Mouse (Mus musculus): Measurements from ENCODE around the gene Dffb. TPM values are rescaled to one million over a fixed set of nuclear protein-coding genes. Genes with fewer than 3 reads are reported as not detected.
"Not testable (repeated sequence)": the region's sequence is repeated elsewhere in the genome, so short reads cannot be mapped to it uniquely, and the experiment has no call there.

Gene Dffb
- total and polyA plus RNA-seq, 3 experiments, result 2.7 to 7.7 (median 3.0) TPM

GRCm38 (mm10) chr4:153929425-153929824, 45.5 kb downstream of the Dffb start:
- Histone ChIP-seq H3K27ac (no peak overlapping the region), H3K4me3 (no peak overlapping the region), H3K27me3 (ENCODE audit: control insufficient read depth, insufficient read depth, low read length) (no peaks in the 10 kb centered on the region), H3K4me1 (ENCODE audit: control insufficient read depth, insufficient read depth, low read length) (no peaks in the 10 kb centered on the region), H3K36me3 (ENCODE audit: control insufficient read depth, insufficient read depth, low read length) (no peaks in the 10 kb centered on the region), H3K9ac (ENCODE audit: low read depth, low read length) (no peak overlapping the region), H3K79me2 (replicated peaks; ENCODE audit: control insufficient read depth, insufficient read depth, low read length) (no peaks in the 10 kb centered on the region)
- 50% methylated on average over 10 of the region's 10 CpGs for WGBS
- intact Hi-C loops (cut with DNase I), result no loop called here
- no peak for TF ChIP-seq CTCF (IDR thresholded peaks at IDR 0.05)
- TF ChIP-seq EP300 (IDR thresholded peaks at IDR 0.05; ENCODE audit: insufficient read depth, low read depth, low read length), result no peak
- no peak for TF ChIP-seq POLR2A (IDR thresholded peaks at IDR 0.05; ENCODE audit: insufficient read depth, low read depth, low read length)
- no peak for DNase-seq

DNA sequence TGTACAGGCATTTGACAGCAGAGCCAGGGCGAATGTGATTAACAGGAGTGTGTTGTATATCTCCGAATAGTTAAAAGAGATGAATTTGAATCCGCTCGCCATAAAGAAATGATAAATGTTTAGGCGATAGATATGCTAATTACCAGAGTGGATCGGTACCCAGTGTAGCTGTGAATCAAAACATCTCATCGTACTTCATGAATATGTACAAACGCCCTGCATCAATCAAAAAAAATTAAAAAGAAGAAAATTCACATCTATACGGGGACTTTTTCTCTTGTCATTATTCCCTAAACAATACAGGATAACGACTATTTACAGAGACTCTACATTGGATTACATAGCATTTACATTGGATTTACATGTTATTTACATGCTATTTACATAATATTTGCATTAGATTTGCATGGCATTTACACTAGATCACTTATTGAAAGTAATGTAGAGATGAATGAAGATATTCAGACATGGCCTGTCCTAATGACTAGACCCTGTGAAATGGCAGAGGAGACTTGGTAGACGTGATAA, 46.1 kb downstream of the Dffb start:
- Histone ChIP-seq H3K27ac (no peak overlapping the region), H3K4me1 (ENCODE audit: control insufficient read depth, insufficient read depth, low read length) (no peaks in the 10 kb centered on the region), H3K36me3 (ENCODE audit: control insufficient read depth, insufficient read depth, low read length) (no peaks in the 10 kb centered on the region), H3K27me3 (ENCODE audit: control insufficient read depth, insufficient read depth, low read length) (no peaks in the 10 kb centered on the region), H3K4me3 (no peak overlapping the region), H3K79me2 (replicated peaks; ENCODE audit: control insufficient read depth, insufficient read depth, low read length) (no peaks in the 10 kb centered on the region), H3K9ac (ENCODE audit: low read depth, low read length) (no peak overlapping the region)
- TF ChIP-seq EP300 (IDR thresholded peaks at IDR 0.05; ENCODE audit: insufficient read depth, low read depth, low read length), result no peak
- TF ChIP-seq POLR2A (IDR thresholded peaks at IDR 0.05; ENCODE audit: insufficient read depth, low read depth, low read length), result no peak
- TF ChIP-seq CTCF (IDR thresholded peaks at IDR 0.05), result no peak
- DNase-seq, result no peak
- intact Hi-C loops (cut with DNase I), result no loop called here
- whole genome bisulfite sequencing, result 82% methylated on average over 11 of the region's 11 CpGs

- H3K9ac ChIP-seq (ENCODE audit: low read depth, low read length); intact Hi-C loops (cut with DNase I); H3K4me1 ChIP-seq (ENCODE audit: control insufficient read depth, insufficient read depth, low read length); H3K36me3 ChIP-seq (ENCODE audit: control insufficient read depth, insufficient read depth, low read length); H3K27me3 ChIP-seq (ENCODE audit: control insufficient read depth, insufficient read depth, low read length); H3K27ac ChIP-seq; H3K79me2 ChIP-seq (replicated peaks; ENCODE audit: control insufficient read depth, insufficient read depth, low read length); H3K4me3 ChIP-seq; DNase-seq: not testable (repeated sequence)
- WGBS, result 28% methylated on average over 4 of the region's 4 CpGs
Measured at GRCm38 (mm10) chr4:153922090-153922489, 52.8 kb downstream of the Dffb start.

- TF ChIP-seq EP300 (IDR thresholded peaks at IDR 0.05; ENCODE audit: insufficient read depth, low read depth, low read length) (no peak), CTCF (IDR thresholded peaks at IDR 0.05) (no peak), POLR2A (IDR thresholded peaks at IDR 0.05; ENCODE audit: insufficient read depth, low read depth, low read length) (no peak)
- Histone ChIP-seq H3K4me1 (ENCODE audit: control insufficient read depth, insufficient read depth, low read length) (no peaks in the 10 kb centered on the region), H3K36me3 (ENCODE audit: control insufficient read depth, insufficient read depth, low read length) (no peaks in the 10 kb centered on the region), H3K27me3 (ENCODE audit: control insufficient read depth, insufficient read depth, low read length) (no peaks in the 10 kb centered on the region), H3K9ac (ENCODE audit: low read depth, low read length) (no peak overlapping the region), H3K27ac (no peak overlapping the region), H3K79me2 (replicated peaks; ENCODE audit: control insufficient read depth, insufficient read depth, low read length) (no peaks in the 10 kb centered on the region), H3K4me3 (no peak overlapping the region)
- no peak for DNase-seq
- 63% methylated on average over 9 of the region's 9 CpGs for WGBS
- intact Hi-C loops (cut with DNase I), result no loop called here
Measured at GRCm38 (mm10) chr4:153920517-153921233, 54.3 kb downstream of the Dffb start.

DNA sequence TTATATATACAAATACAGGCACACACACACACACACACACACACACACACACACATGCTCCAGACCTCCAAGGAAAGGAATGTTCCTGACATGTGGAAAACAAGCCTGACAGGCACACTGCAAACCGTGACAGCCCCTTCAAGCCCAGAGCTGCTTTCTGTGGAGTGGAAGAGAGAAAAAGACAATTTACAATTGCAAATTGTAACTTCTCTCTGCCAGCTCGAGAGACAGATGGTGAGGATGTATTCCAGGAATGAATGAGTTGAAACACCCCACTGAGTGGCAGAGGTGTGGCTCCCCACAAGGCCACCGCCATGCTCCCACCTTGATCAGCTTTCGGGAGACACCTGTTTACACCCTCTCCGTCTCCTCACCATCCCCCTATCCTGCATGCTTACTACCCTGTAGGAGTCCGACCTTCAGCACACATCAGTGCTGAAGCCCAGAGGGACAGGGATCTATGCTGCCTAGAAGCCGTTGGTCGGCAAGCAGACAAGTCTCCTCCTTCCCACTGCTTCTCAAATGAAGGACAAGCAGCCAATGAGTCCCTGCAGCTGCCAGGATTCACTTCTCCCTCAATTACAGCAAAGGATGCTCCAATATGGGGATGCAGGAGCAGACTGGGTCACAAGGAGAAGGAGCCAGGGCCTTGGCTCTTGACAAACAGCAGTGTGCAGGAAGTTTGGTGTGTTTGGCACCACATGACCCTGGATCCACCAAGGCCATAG, 57.0 kb downstream of the Dffb start:
- WGBS, result 30% methylated on average over 8 of the region's 8 CpGs
- Histone ChIP-seq H3K27me3 (ENCODE audit: control insufficient read depth, insufficient read depth, low read length) (no peaks in the 10 kb centered on the region), H3K79me2 (replicated peaks; ENCODE audit: control insufficient read depth, insufficient read depth, low read length) (no peaks in the 10 kb centered on the region), H3K4me3 (no peak overlapping the region), H3K27ac (no peak overlapping the region), H3K4me1 (ENCODE audit: control insufficient read depth, insufficient read depth, low read length) (no peaks in the 10 kb centered on the region), H3K9ac (ENCODE audit: low read depth, low read length) (no peak overlapping the region), H3K36me3 (ENCODE audit: control insufficient read depth, insufficient read depth, low read length) (no peaks in the 10 kb centered on the region)
- intact Hi-C loops (cut with DNase I), result no loop called here
- TF ChIP-seq EP300 (IDR thresholded peaks at IDR 0.05; ENCODE audit: insufficient read depth, low read depth, low read length), result no peak
- no peak for TF ChIP-seq CTCF (IDR thresholded peaks at IDR 0.05)
- no peak for TF ChIP-seq POLR2A (IDR thresholded peaks at IDR 0.05; ENCODE audit: insufficient read depth, low read depth, low read length)
- DNase-seq, result no peak

Other genes with a start within 250 kb of the Dffb start
- 10 to 100 TPM; 14.1 to 16.2 TPM for gene A430005L14Rik, start 17.9 kb downstream of the Dffb start, total RNA-seq (2021)
- gene A430005L14Rik, start 17.9 kb downstream of the Dffb start, polyA plus RNA-seq (2012; rRNA removed), result 15.5 and 21.1 TPM in 2 replicates
- 10 to 100 TPM; 28.1 to 31.5 TPM for gene Cep104, start 68 bp upstream of the Dffb start, total RNA-seq (2021)
- gene Cep104, start 68 bp upstream of the Dffb start, polyA plus RNA-seq (2012; rRNA removed), result 19.6 and 20.1 TPM in 2 replicates
- 10 to 100 TPM; 28.6 to 28.7 TPM for gene Lrrc47, start 36.6 kb upstream of the Dffb start, total RNA-seq (2021)
- gene Lrrc47, start 36.6 kb upstream of the Dffb start, polyA plus RNA-seq (2012; rRNA removed), result 29.7 and 35.6 TPM in 2 replicates
- 1 to 10 TPM; 5.7 to 7.8 TPM for gene Smim1, start 51.1 kb upstream of the Dffb start, total RNA-seq (2021)
- gene Smim1, start 51.1 kb upstream of the Dffb start, polyA plus RNA-seq (2012; rRNA removed), result 24.7 and 29.2 TPM in 2 replicates
- gene Ccdc27, start 67.6 kb upstream of the Dffb start, total RNA-seq (2021), result not detected
- gene Ccdc27, start 67.6 kb upstream of the Dffb start, polyA plus RNA-seq (2012; rRNA removed), result not detected in 2 replicates
- not detected for gene Trp73, start 165.1 kb upstream of the Dffb start, total RNA-seq (2021)
- gene Trp73, start 165.1 kb upstream of the Dffb start, polyA plus RNA-seq (2012; rRNA removed), result 0.39 TPM in 1 of 2 replicates, not detected in the other
- gene Wrap73, start 167.2 kb upstream of the Dffb start, total RNA-seq (2021), result 10 to 100 TPM; 11.8 to 12.3 TPM
- 16.9 and 17.9 TPM in 2 replicates for gene Wrap73, start 167.2 kb upstream of the Dffb start, polyA plus RNA-seq (2012; rRNA removed)
- gene Tprgl, start 185.5 kb upstream of the Dffb start, total RNA-seq (2021), result 100 to 1,000 TPM; 121 to 130 TPM
- 147 and 204 TPM in 2 replicates for gene Tprgl, start 185.5 kb upstream of the Dffb start, polyA plus RNA-seq (2012; rRNA removed)
- 1 to 10 TPM; 4.1 to 4.9 TPM for gene Megf6, start 195.6 kb upstream of the Dffb start, total RNA-seq (2021)
- 4.3 and 4.5 TPM in 2 replicates for gene Megf6, start 195.6 kb upstream of the Dffb start, polyA plus RNA-seq (2012; rRNA removed)

All from heart, adult 2 months (tissue).